Mouse (Mus musculus) ES-E14 (cell line): ENCODE data around the gene Slc31a2. TPM values are rescaled to one million over a fixed set of nuclear protein-coding genes. Genes with fewer than 3 reads are reported as not detected.

Experiments
- DNase-seq: peaks from one replicate; pipeline ENCODE4 v3.0.0-alpha.2; 2013; ENCODE audit warnings: low read depth, low spot score
- H3K27ac ChIP-seq: 2 replicates; pipeline ENCODE4 v1.5.1; 2012; ENCODE audit warnings: low read depth, mild to moderate bottlenecking, low read length, moderate library complexity, mixed read lengths; ENCODE audit not compliant: poor library complexity, insufficient read depth, severe bottlenecking
- H3K36me3 ChIP-seq: 2 replicates; pipeline ENCODE4 v1.6.1; 2012; ENCODE audit warnings: mild to moderate bottlenecking, low read length, moderate library complexity, mixed read lengths; ENCODE audit not compliant: control insufficient read depth, poor library complexity, insufficient read depth, severe bottlenecking
- H3K4me1 ChIP-seq, 2 experiments: fragments of 150-350 bp in 1 of 2; sonication (generic) in 1 of 2; 2 replicates each; pipeline ENCODE4 v1.6.1; 2012; ENCODE audit warnings: low read length in 2 of 2, mild to moderate bottlenecking in 1 of 2, mixed read lengths in 1 of 2; ENCODE audit not compliant: control insufficient read depth in 2 of 2, insufficient read depth in 2 of 2, poor library complexity in 1 of 2
- H3K4me3 ChIP-seq, 2 experiments: fragments of 150-350 bp in 1 of 2; sonication (generic) in 1 of 2; 2 replicates each; pipeline ENCODE4 v1.5.1; 2012; ENCODE audit warnings: low read length in 2 of 2, low read depth in 1 of 2, mild to moderate bottlenecking in 1 of 2, mixed read lengths in 1 of 2; ENCODE audit not compliant: insufficient read depth in 1 of 2, poor library complexity in 1 of 2, severe bottlenecking in 1 of 2
- H3K9ac ChIP-seq: 2 replicates; pipeline ENCODE4 v1.6.1; 2012; ENCODE audit warnings: low read depth, mild to moderate bottlenecking, low read length, mixed read lengths; ENCODE audit not compliant: poor library complexity, insufficient read depth, severe bottlenecking
- H3K9me3 ChIP-seq: fragments of 150-350 bp; sonication (generic); 2 replicates; pipeline ENCODE4 v1.6.1; 2012; ENCODE audit warnings: low read depth, mild to moderate bottlenecking, low read length; ENCODE audit not compliant: control insufficient read depth, insufficient read depth
- CHD2 ChIP-seq: IDR thresholded peaks from 2 replicates; pipeline ENCODE4 v1.6.1; 2014; ENCODE audit warnings: mild to moderate bottlenecking, low read depth, low read length, inconsistent platforms
- HCFC1 ChIP-seq: IDR thresholded peaks from 2 replicates; pipeline ENCODE4 v1.6.1; 2012; ENCODE audit warnings: low read length, inconsistent platforms, borderline replicate concordance; ENCODE audit not compliant: insufficient read depth
- MAFK ChIP-seq: IDR thresholded peaks from 2 replicates; pipeline ENCODE4 v1.6.1; 2014; ENCODE audit warnings: mild to moderate bottlenecking, low read depth, low read length, inconsistent platforms; ENCODE audit not compliant: insufficient read depth
- ZC3H11A ChIP-seq: IDR thresholded peaks from 2 replicates; pipeline ENCODE4 v1.6.1; 2012; ENCODE audit warnings: low read depth, mild to moderate bottlenecking, inconsistent platforms, low read length, borderline replicate concordance
- ZNF384 ChIP-seq: IDR thresholded peaks from 2 replicates; pipeline ENCODE4 v1.6.1; 2012; ENCODE audit warnings: low read depth, low read length, inconsistent platforms
- in situ Hi-C, 2 experiments: fragments of 600-800 bp; cut with MboI; formaldehyde crosslinking; loops; one replicate each; pipeline ENCODE4 v1.15.1; 2025; ENCODE audit warnings: low sequenced_read_pairs in 2 of 2, inconsistent platforms in 1 of 2; ENCODE audit not compliant: unreplicated experiment in 2 of 2
- total RNA-seq: library from RNA; depleted of rRNA; stranded (reverse); fragments of 300-350 nt; gene quantifications from 2 replicates; pipeline ENCODE4 v1.2.3, GENCODE M21; 2012; rRNA removed

Slc31a2 gene
- total RNA-seq, 1 experiment: 16.5 TPM

GRCm38 (mm10) chr4:62331977-62332376 is 69.6 kb downstream of the Slc31a2 start:
- Histone ChIP-seq H3K4me1 (no peaks in the 10 kb centered on the region), H3K36me3 (no peaks in the 10 kb centered on the region; the same call in 1 of the 2 replicates), H3K4me3 (no peak overlapping the region), H3K27ac (no peak overlapping the region), H3K9me3 (no peaks in the 10 kb centered on the region), H3K9ac (no peak overlapping the region)
- TF ChIP-seq MAFK (no peak), HCFC1 (no peak), ZC3H11A (no peak), ZNF384 (no peak), CHD2 (no peak)
- no peak for DNase-seq
- in situ Hi-C loops: no loop called here

- no peak for DNase-seq
- Histone ChIP-seq H3K9ac (no peak overlapping the region), H3K9me3 (no peaks in the 10 kb centered on the region), H3K36me3 (no peaks in the 10 kb centered on the region; the same call in 1 of the 2 replicates), H3K4me3 (no peak overlapping the region), H3K27ac (no peak overlapping the region), H3K4me1 (no peaks in the 10 kb centered on the region)
- in situ Hi-C loops: no loop called here
- no peak for TF ChIP-seq HCFC1
- no peak for TF ChIP-seq MAFK
- TF ChIP-seq CHD2: no peak
- TF ChIP-seq ZNF384: no peak
- TF ChIP-seq ZC3H11A: no peak
These were observed 76.2 kb downstream of the Slc31a2 start for GRCm38 (mm10) chr4:62338536-62338935.

- H3K9me3 ChIP-seq: no peaks in the 10 kb centered on the region
- in situ Hi-C loops: no loop called here
- TF ChIP-seq MAFK (no peak), ZC3H11A (no peak), CHD2 (no peak)
These were observed 81.6 kb downstream of the Slc31a2 start for GRCm38 (mm10) chr4:62344000-62344399.

GRCm38 (mm10) chr4:62345827-62346226 is 83.5 kb downstream of the Slc31a2 start:
- DNase-seq: no peak
- no peak for TF ChIP-seq MAFK
- TF ChIP-seq ZC3H11A: no peak
- TF ChIP-seq HCFC1: no peak
- TF ChIP-seq CHD2: no peak
- no peak for TF ChIP-seq ZNF384
- in situ Hi-C loops: no loop called here
- Histone ChIP-seq H3K27ac (no peak overlapping the region), H3K9ac (no peak overlapping the region), H3K4me1 (no peaks in the 10 kb centered on the region), H3K4me3 (no peak overlapping the region), H3K36me3 (no peaks in the 10 kb centered on the region; the same call in 1 of the 2 replicates), H3K9me3 (no peaks in the 10 kb centered on the region)

More at GRCm38 (mm10) chr4:62344000-62344399, 81.6 kb downstream of the Slc31a2 start:
- H3K27ac ChIP-seq: no peak overlapping the region
- no peak overlapping the region for H3K4me3 ChIP-seq
- no peaks in the 10 kb centered on the region for H3K4me1 ChIP-seq
- no peak overlapping the region for H3K9ac ChIP-seq
- DNase-seq: peak; percentile 13
- H3K36me3 ChIP-seq: no peaks in the 10 kb centered on the region; the same call in 1 of the 2 replicates

- no peak for TF ChIP-seq HCFC1
- TF ChIP-seq ZC3H11A: no peak
- TF ChIP-seq CHD2: no peak
- TF ChIP-seq ZNF384: no peak
- TF ChIP-seq MAFK: no peak
- H3K4me1 ChIP-seq: no peaks in the 10 kb centered on the region
- H3K9ac ChIP-seq: no peak overlapping the region
- in situ Hi-C loops: no loop called here
- no peaks in the 10 kb centered on the region; the same call in 1 of the 2 replicates for H3K36me3 ChIP-seq
- no peak overlapping the region for H3K4me3 ChIP-seq
- no peaks in the 10 kb centered on the region for H3K9me3 ChIP-seq
- no peak overlapping the region for H3K27ac ChIP-seq
- DNase-seq: no peak
These were observed 85.4 kb downstream of the Slc31a2 start for GRCm38 (mm10) chr4:62347605-62348328.

Other genes with a start within 250 kb of the Slc31a2 start
- gene Mup20, start 208.4 kb upstream of the Slc31a2 start, total RNA-seq: not detected in 2 replicates
- gene Mup3, start 175.2 kb upstream of the Slc31a2 start, total RNA-seq: not detected in 2 replicates
- gene Mup21, start 111.7 kb upstream of the Slc31a2 start, total RNA-seq: not detected in 2 replicates
- 6.2 and 7.2 TPM in 2 replicates for gene Zfp37, start 31.5 kb upstream of the Slc31a2 start, total RNA-seq
- 20.3 and 20.7 TPM in 2 replicates for gene Fkbp15, start 98.0 kb downstream of the Slc31a2 start, total RNA-seq
- 27.9 and 30.7 TPM in 2 replicates for gene Slc31a1, start 98.2 kb downstream of the Slc31a2 start, total RNA-seq
- gene Cdc26, start 146.1 kb downstream of the Slc31a2 start, total RNA-seq: 39.0 and 69.1 TPM in 2 replicates
- gene Prpf4, start 146.2 kb downstream of the Slc31a2 start, total RNA-seq: 27.6 and 32.6 TPM in 2 replicates
- 0.89 TPM in 1 of 2 replicates, not detected in the other for gene Rnf183, start 172.7 kb downstream of the Slc31a2 start, total RNA-seq
- 9.3 and 20.1 TPM in 2 replicates for gene Wdr31, start 208.3 kb downstream of the Slc31a2 start, total RNA-seq
- 8.9 and 12.9 TPM in 2 replicates for gene Bspry, start 217.5 kb downstream of the Slc31a2 start, total RNA-seq
- gene Hdhd3, start 240.9 kb downstream of the Slc31a2 start, total RNA-seq: 0.62 and 1.2 TPM in 2 replicates